In the genomic region with DNA sequence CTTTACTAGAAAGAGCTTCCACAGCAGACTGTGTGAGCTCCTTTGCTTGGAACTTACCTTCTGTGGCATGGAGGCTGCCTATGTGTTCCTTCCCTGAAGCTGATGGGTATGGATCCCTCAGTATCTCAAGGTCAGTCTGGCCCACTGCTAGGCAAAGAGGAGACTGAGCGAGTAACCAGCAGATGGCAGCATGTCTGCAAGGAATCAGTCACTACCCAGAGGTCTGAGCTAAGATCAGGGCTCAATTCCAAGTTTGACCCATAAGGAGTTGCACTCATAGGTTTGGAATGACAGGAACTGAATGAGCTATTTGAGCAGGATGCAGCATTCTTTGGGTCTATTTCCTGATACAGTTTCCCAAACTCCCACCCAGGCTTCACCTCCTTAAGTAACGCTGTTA, we compare ENCODE assay signal across 8 mouse cellular contexts. TPM values are rescaled to one million over a fixed set of nuclear protein-coding genes. Genes with fewer than 3 reads are reported as not detected.
DNase-seq lines count a peak whose midpoint lies in the region; ATAC-seq and TF ChIP-seq lines count a peak whose summit lies in the region.
"Had no signal": no experiment of that assay in that cellular context is flagged by ENCODE, and none has a peak within 500 bp of the region (broad histone marks: within the 10 kb centered on the region; RNA-seq: fewer than 3 reads in every experiment).

No protein-coding gene starts in this region.

- H3K4me1 ChIP-seq in heart, postnatal 0 days (ENCODE audit: control insufficient read depth, insufficient read depth): no peaks in the 10 kb centered on the region
- H3K4me1 ChIP-seq in midbrain, embryonic 16.5 days (ENCODE audit: control insufficient read depth, insufficient read depth, low read length): no peaks in the 10 kb centered on the region
- H3K4me1 ChIP-seq: neural tube, embryonic 13.5 days had no signal

- H3K27ac ChIP-seq in heart, postnatal 0 days (ENCODE audit: low read depth): peak overlapping the region; percentile 68; the same call in 1 of the 2 replicates
- no peak overlapping the region for H3K27ac ChIP-seq in midbrain, embryonic 16.5 days (ENCODE audit: low read length)
- H3K27ac ChIP-seq: neural tube, embryonic 13.5 days had no signal

- TF ChIP-seq EP300 in heart, postnatal 0 days (IDR thresholded peaks at IDR 0.05; ENCODE audit: low read depth): no peak

- ATAC-seq in heart, postnatal 0 days (ENCODE audit: insufficient read depth, low read depth): peak; percentile 90
- ATAC-seq in midbrain, embryonic 16.5 days: 0 out of 2 replicates have a peak, but pooled peaks have one; percentile 53

- no peaks in the 10 kb centered on the region for H3K27me3 ChIP-seq in heart, postnatal 0 days (ENCODE audit: control insufficient read depth, insufficient read depth, low read length)
- H3K27me3 ChIP-seq in midbrain, embryonic 16.5 days (ENCODE audit: control insufficient read depth, insufficient read depth, low read depth, low read length): no peaks in the 10 kb centered on the region
- H3K27me3 ChIP-seq: neural tube, embryonic 13.5 days had no signal

- DNase-seq in A20 (ENCODE audit: low read depth, low spot score) (peak; percentile 12), MN1 (ENCODE audit: low spot score) (peak; percentile 55)
- DNase-seq in embryo, embryonic 11.5 days (ENCODE audit: low read depth, low spot score): peak; percentile 16
- peak; percentile 91 for DNase-seq in heart, postnatal 0 days (ENCODE audit: low spot score)
- peak; percentile 75 to 83 for DNase-seq in kidney, postnatal 4 days
- DNase-seq in T-cell, adult 2 months (ENCODE audit: low spot score): no peak

- 33% methylated on average over 2 of the region's 2 CpGs for WGBS in heart, postnatal 0 days
- WGBS in midbrain, embryonic 16.5 days: 48% methylated on average over 2 of the region's 2 CpGs

- no peaks in the 10 kb centered on the region for H3K9me3 ChIP-seq in heart, postnatal 0 days (replicated peaks; ENCODE audit: control insufficient read depth, low read length)
- no peaks in the 10 kb centered on the region for H3K9me3 ChIP-seq in midbrain, embryonic 16.5 days (replicated peaks; ENCODE audit: control insufficient read depth, low read length, poor library complexity, severe bottlenecking)
- H3K9me3 ChIP-seq: neural tube, embryonic 13.5 days had no signal

- no peak overlapping the region for H3K4me2 ChIP-seq in heart, postnatal 0 days (ENCODE audit: low read depth, low read length)
- no peak overlapping the region for H3K4me2 ChIP-seq in midbrain, embryonic 16.5 days (ENCODE audit: low read length)
- H3K4me2 ChIP-seq: neural tube, embryonic 13.5 days had no signal

- H3K9ac ChIP-seq in heart, postnatal 0 days (replicated peaks; ENCODE audit: low read depth, low read length): no peak overlapping the region
- no peak overlapping the region for H3K9ac ChIP-seq in midbrain, embryonic 16.5 days (ENCODE audit: low read depth, low read length)
- H3K9ac ChIP-seq: neural tube, embryonic 13.5 days had no signal

- TF ChIP-seq CTCF in heart, postnatal 0 days (IDR thresholded peaks at IDR 0.05; ENCODE audit: low read depth): peak; percentile 89

- no peak overlapping the region for H3K4me3 ChIP-seq in heart, postnatal 0 days (ENCODE audit: low read depth, low read length)
- H3K4me3 ChIP-seq in midbrain, embryonic 16.5 days (ENCODE audit: low read depth, low read length): no peak overlapping the region
- H3K4me3 ChIP-seq: neural tube, embryonic 13.5 days had no signal

- no peaks in the 10 kb centered on the region for H3K36me3 ChIP-seq in heart, postnatal 0 days (replicated peaks; ENCODE audit: control insufficient read depth, insufficient read depth, low read length)
- H3K36me3 ChIP-seq in midbrain, embryonic 16.5 days (ENCODE audit: control insufficient read depth, insufficient read depth, low read length): peaks cover 19% of the 10 kb centered on the region

RNA-seq across cellular contexts. Expression of a gene that starts 30.4 kb away (rescaled TPM):
- 144 TPM in 2 replicates for total RNA-seq in heart, postnatal 0 days (2014; rRNA removed; ENCODE audit: low replicate concordance)
- 42.4 and 49.7 TPM in 2 replicates for polyA plus RNA-seq in heart, postnatal 0 days (2015; fragmentation: Nextera tagmentation; extraction: Ambion mirVana)
- polyA plus RNA-seq in midbrain, embryonic 16.5 days (2015; fragmentation: Nextera tagmentation; extraction: Ambion mirVana): 52.0 and 53.3 TPM in 2 replicates
